Mouse (Mus musculus): ENCODE data around the gene Hnrnpr. TPM values are rescaled to one million over a fixed set of nuclear protein-coding genes. Genes with fewer than 3 reads are reported as not detected.

Gene Hnrnpr
- total RNA-seq, 1 experiment, result 73.4 TPM

- H3K9me3 ChIP-seq (ENCODE audit: control insufficient read depth, insufficient read depth, low read depth, low read length), result no peaks in the 10 kb centered on the region
- no peak overlapping the region for H3K9ac ChIP-seq (ENCODE audit: insufficient read depth, low read depth, low read length, poor library complexity, severe bottlenecking)
- H3K27ac ChIP-seq (ENCODE audit: insufficient read depth, low read depth, low read length, poor library complexity, severe bottlenecking), result no peak overlapping the region
- no peak for TF ChIP-seq ZC3H11A (IDR thresholded peaks at IDR 0.05; ENCODE audit: borderline replicate concordance, low read depth, low read length)
- H3K36me3 ChIP-seq (ENCODE audit: control insufficient read depth, insufficient read depth, low read length, poor library complexity, severe bottlenecking), result peaks cover 4% of the 10 kb centered on the region
- no peak for DNase-seq (ENCODE audit: low read depth, low spot score)
- in situ Hi-C loops (cut with MboI; ENCODE audit: low sequenced_read_pairs in 2 of 2, unreplicated experiment in 2 of 2), result no loop called here
- no peak overlapping the region for H3K4me3 ChIP-seq (ENCODE audit: insufficient read depth in 1 of 2, low read depth in 1 of 2, low read length in 2 of 2, poor library complexity in 1 of 2, severe bottlenecking in 1 of 2)
- H3K4me1 ChIP-seq (ENCODE audit: control insufficient read depth in 2 of 2, insufficient read depth in 2 of 2, low read length in 2 of 2, poor library complexity in 1 of 2), result no peaks in the 10 kb centered on the region
Measured at GRCm38 (mm10) chr4:136333191-136333590, 22.4 kb downstream of the Hnrnpr start.

DNA sequence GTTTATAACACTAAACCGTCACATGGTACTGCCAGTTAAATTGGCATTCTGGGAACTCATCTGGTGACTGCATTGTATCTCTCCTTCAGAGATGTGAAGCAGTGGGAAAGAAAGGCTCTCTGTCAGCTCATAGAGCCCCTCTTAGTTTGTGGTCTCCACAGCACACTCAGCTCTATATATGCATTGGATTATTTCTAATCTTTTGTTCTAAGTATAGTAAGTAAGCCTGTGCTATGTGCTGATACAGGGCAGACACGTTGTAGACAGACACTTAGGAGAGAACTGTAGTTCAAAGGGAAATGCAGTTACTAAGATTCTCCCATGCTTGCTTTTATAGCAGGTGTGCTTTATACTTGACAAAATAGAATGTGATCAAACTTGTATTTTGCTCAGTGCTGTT lies 24.3 kb downstream of the Hnrnpr start:
- in situ Hi-C loops (cut with MboI; ENCODE audit: low sequenced_read_pairs in 2 of 2, unreplicated experiment in 2 of 2), result no loop called here
- Histone ChIP-seq H3K36me3 (ENCODE audit: control insufficient read depth, insufficient read depth, low read length, poor library complexity, severe bottlenecking) (peaks cover 9% of the 10 kb centered on the region), H3K27ac (ENCODE audit: insufficient read depth, low read depth, low read length, poor library complexity, severe bottlenecking) (no peak overlapping the region)

DNA sequence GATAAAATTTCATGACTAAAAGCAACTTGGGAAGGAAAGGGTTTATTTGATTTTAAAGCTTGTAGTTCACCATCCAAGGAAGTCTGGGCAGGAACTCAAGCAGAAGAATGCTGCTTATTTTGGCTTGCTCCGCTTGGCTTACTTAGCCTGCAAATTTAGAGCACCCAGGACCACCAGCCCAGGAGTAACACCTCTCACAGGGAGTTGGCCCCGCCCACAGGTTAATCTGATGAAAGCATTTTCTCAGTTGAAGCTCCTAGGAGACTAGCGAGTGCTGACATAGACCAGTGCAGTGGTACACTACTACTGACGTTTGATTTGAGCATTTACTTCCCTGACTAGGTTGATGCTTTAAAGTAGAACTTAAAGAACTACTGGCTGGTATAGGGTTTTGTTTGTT lies 26.4 kb downstream of the Hnrnpr start:
- Histone ChIP-seq H3K9ac (ENCODE audit: insufficient read depth, low read depth, low read length, poor library complexity, severe bottlenecking) (no peak overlapping the region), H3K36me3 (ENCODE audit: control insufficient read depth, insufficient read depth, low read length, poor library complexity, severe bottlenecking) (peaks cover 9% of the 10 kb centered on the region), H3K27ac (ENCODE audit: insufficient read depth, low read depth, low read length, poor library complexity, severe bottlenecking) (no peak overlapping the region), H3K9me3 (ENCODE audit: control insufficient read depth, insufficient read depth, low read depth, low read length) (no peaks in the 10 kb centered on the region), H3K4me3 (ENCODE audit: insufficient read depth in 1 of 2, low read depth in 1 of 2, low read length in 2 of 2, poor library complexity in 1 of 2, severe bottlenecking in 1 of 2) (no peak overlapping the region), H3K4me1 (ENCODE audit: control insufficient read depth in 2 of 2, insufficient read depth in 2 of 2, low read length in 2 of 2, poor library complexity in 1 of 2) (no peaks in the 10 kb centered on the region)
- in situ Hi-C loops (cut with MboI; ENCODE audit: low sequenced_read_pairs in 2 of 2, unreplicated experiment in 2 of 2), result no loop called here
- no peak for TF ChIP-seq ZNF384 (IDR thresholded peaks at IDR 0.05; ENCODE audit: low read depth, low read length)
- no peak for TF ChIP-seq HCFC1 (IDR thresholded peaks at IDR 0.05; ENCODE audit: borderline replicate concordance, insufficient read depth, low read length)
- no peak for TF ChIP-seq ZC3H11A (IDR thresholded peaks at IDR 0.05; ENCODE audit: borderline replicate concordance, low read depth, low read length)
- DNase-seq (ENCODE audit: low read depth, low spot score), result no peak

More for the DNA sequence above, 24.3 kb downstream of the Hnrnpr start:
- TF ChIP-seq MAFK (IDR thresholded peaks at IDR 0.05; ENCODE audit: insufficient read depth, low read depth, low read length) (no peak), CHD2 (IDR thresholded peaks at IDR 0.05; ENCODE audit: low read depth, low read length) (no peak), ZNF384 (IDR thresholded peaks at IDR 0.05; ENCODE audit: low read depth, low read length) (no peak), HCFC1 (IDR thresholded peaks at IDR 0.05; ENCODE audit: borderline replicate concordance, insufficient read depth, low read length) (no peak), ZC3H11A (IDR thresholded peaks at IDR 0.05; ENCODE audit: borderline replicate concordance, low read depth, low read length) (no peak)
- Histone ChIP-seq H3K9me3 (ENCODE audit: control insufficient read depth, insufficient read depth, low read depth, low read length) (no peaks in the 10 kb centered on the region), H3K9ac (ENCODE audit: insufficient read depth, low read depth, low read length, poor library complexity, severe bottlenecking) (no peak overlapping the region), H3K4me3 (ENCODE audit: insufficient read depth in 1 of 2, low read depth in 1 of 2, low read length in 2 of 2, poor library complexity in 1 of 2, severe bottlenecking in 1 of 2) (no peak overlapping the region), H3K4me1 (ENCODE audit: control insufficient read depth in 2 of 2, insufficient read depth in 2 of 2, low read length in 2 of 2, poor library complexity in 1 of 2) (no peaks in the 10 kb centered on the region)
- DNase-seq (ENCODE audit: low read depth, low spot score), result no peak

- TF ChIP-seq MAFK (IDR thresholded peaks at IDR 0.05; ENCODE audit: insufficient read depth, low read depth, low read length) (no peak), ZC3H11A (IDR thresholded peaks at IDR 0.05; ENCODE audit: borderline replicate concordance, low read depth, low read length) (no peak), ZNF384 (IDR thresholded peaks at IDR 0.05; ENCODE audit: low read depth, low read length) (no peak), HCFC1 (IDR thresholded peaks at IDR 0.05; ENCODE audit: borderline replicate concordance, insufficient read depth, low read length) (no peak), CHD2 (IDR thresholded peaks at IDR 0.05; ENCODE audit: low read depth, low read length) (no peak)
- Histone ChIP-seq H3K27ac (ENCODE audit: insufficient read depth, low read depth, low read length, poor library complexity, severe bottlenecking) (no peak overlapping the region), H3K4me3 (ENCODE audit: insufficient read depth in 1 of 2, low read depth in 1 of 2, low read length in 2 of 2, poor library complexity in 1 of 2, severe bottlenecking in 1 of 2) (no peak overlapping the region), H3K4me1 (ENCODE audit: control insufficient read depth in 2 of 2, insufficient read depth in 2 of 2, low read length in 2 of 2, poor library complexity in 1 of 2) (peaks cover 0 to 2% of the 10 kb centered on the region in 2 experiments; a peak in 1 of 4 replicates), H3K9me3 (ENCODE audit: control insufficient read depth, insufficient read depth, low read depth, low read length) (no peaks in the 10 kb centered on the region), H3K9ac (ENCODE audit: insufficient read depth, low read depth, low read length, poor library complexity, severe bottlenecking) (no peak overlapping the region), H3K36me3 (ENCODE audit: control insufficient read depth, insufficient read depth, low read length, poor library complexity, severe bottlenecking) (peaks cover 23% of the 10 kb centered on the region)
- DNase-seq (ENCODE audit: low read depth, low spot score), result no peak
- in situ Hi-C loops (cut with MboI; ENCODE audit: low sequenced_read_pairs in 2 of 2, unreplicated experiment in 2 of 2), result loop anchor here in 1 of 2 experiments (25.0 kb wide), 1 partner anchor 263 kb away; the partner anchor contains the start of genes Kdm1a, Lactbl1 and Tex46
Measured at GRCm38 (mm10) chr4:136349616-136350015, 38.9 kb downstream of the Hnrnpr start.

GRCm38 (mm10) chr4:136357026-136357425 lies 46.3 kb downstream of the Hnrnpr start:
- in situ Hi-C loops (cut with MboI; ENCODE audit: low sequenced_read_pairs in 2 of 2, unreplicated experiment in 2 of 2), result loop anchor here in 1 of 2 experiments (25.0 kb wide), 1 partner anchor 255 kb away; the partner anchor contains the start of genes Kdm1a, Lactbl1 and Tex46
- DNase-seq (ENCODE audit: low read depth, low spot score), result no peak
- Histone ChIP-seq H3K36me3 (ENCODE audit: control insufficient read depth, insufficient read depth, low read length, poor library complexity, severe bottlenecking) (peaks cover 28% of the 10 kb centered on the region), H3K27ac (ENCODE audit: insufficient read depth, low read depth, low read length, poor library complexity, severe bottlenecking) (no peak overlapping the region), H3K4me3 (ENCODE audit: insufficient read depth in 1 of 2, low read depth in 1 of 2, low read length in 2 of 2, poor library complexity in 1 of 2, severe bottlenecking in 1 of 2) (no peak overlapping the region), H3K9me3 (ENCODE audit: control insufficient read depth, insufficient read depth, low read depth, low read length) (no peaks in the 10 kb centered on the region), H3K9ac (ENCODE audit: insufficient read depth, low read depth, low read length, poor library complexity, severe bottlenecking) (no peak overlapping the region), H3K4me1 (ENCODE audit: control insufficient read depth in 2 of 2, insufficient read depth in 2 of 2, low read length in 2 of 2, poor library complexity in 1 of 2) (no peaks in the 10 kb centered on the region)
- TF ChIP-seq MAFK (IDR thresholded peaks at IDR 0.05; ENCODE audit: insufficient read depth, low read depth, low read length) (no peak), ZNF384 (IDR thresholded peaks at IDR 0.05; ENCODE audit: low read depth, low read length) (no peak), HCFC1 (IDR thresholded peaks at IDR 0.05; ENCODE audit: borderline replicate concordance, insufficient read depth, low read length) (no peak), ZC3H11A (IDR thresholded peaks at IDR 0.05; ENCODE audit: borderline replicate concordance, low read depth, low read length) (no peak), CHD2 (IDR thresholded peaks at IDR 0.05; ENCODE audit: low read depth, low read length) (no peak)
